Mouse (Mus musculus): Measurements from ENCODE around the gene Tsku. TPM values are rescaled to one million over a fixed set of nuclear protein-coding genes. Genes with fewer than 3 reads are reported as not detected.

Tsku gene
- total RNA-seq, 1 experiment, result 17.8 TPM

DNA sequence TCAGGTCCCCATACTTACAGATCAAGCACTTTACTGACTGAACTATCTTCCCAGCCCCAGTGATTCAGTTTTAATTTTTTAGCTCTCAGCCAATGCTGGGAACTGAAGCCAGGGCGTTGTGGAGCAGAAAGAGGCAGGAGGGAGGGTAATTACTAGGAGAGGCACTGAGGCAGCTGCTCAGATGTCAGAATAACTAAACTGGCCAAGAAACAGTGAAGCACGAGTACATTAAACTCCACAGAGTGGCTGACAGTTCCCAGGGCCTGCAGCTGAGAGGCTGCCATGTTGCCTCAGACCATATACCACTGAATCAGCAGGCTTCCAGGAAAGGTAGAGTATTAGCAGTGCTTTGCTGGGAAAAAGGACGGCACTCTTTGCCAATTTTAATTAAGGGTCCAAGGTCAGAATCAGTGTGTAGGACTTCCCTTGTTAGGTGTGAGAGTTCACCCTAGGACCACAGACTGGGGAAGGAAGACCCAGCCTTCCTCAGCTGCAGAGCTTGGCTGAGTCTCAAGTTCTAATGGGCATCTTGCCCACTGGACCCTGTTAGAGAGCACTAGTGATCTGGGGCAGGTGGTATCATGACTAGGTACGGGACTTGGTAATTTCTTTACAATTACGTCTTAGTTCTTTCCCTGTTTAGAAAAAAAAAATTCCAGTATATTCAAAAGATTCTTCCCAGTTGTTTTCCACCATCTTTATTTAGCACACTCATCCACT is 28.3 kb downstream of the Tsku start:
- no peak overlapping the region for H3K27ac ChIP-seq (ENCODE audit: insufficient read depth, low read depth, low read length, poor library complexity, severe bottlenecking)
- TF ChIP-seq MAFK (IDR thresholded peaks at IDR 0.05; ENCODE audit: insufficient read depth, low read depth, low read length) (no peak), ZNF384 (IDR thresholded peaks at IDR 0.05; ENCODE audit: low read depth, low read length) (no peak)
- no peaks in the 10 kb centered on the region for H3K36me3 ChIP-seq (ENCODE audit: control insufficient read depth, insufficient read depth, low read length, poor library complexity, severe bottlenecking)
- DNase-seq (ENCODE audit: low read depth, low spot score), result no peak
- H3K9ac ChIP-seq (ENCODE audit: insufficient read depth, low read depth, low read length, poor library complexity, severe bottlenecking), result no peak overlapping the region
- H3K4me3 ChIP-seq (ENCODE audit: insufficient read depth in 1 of 2, low read depth in 1 of 2, low read length in 2 of 2, poor library complexity in 1 of 2, severe bottlenecking in 1 of 2), result no peak overlapping the region
- no peaks in the 10 kb centered on the region for H3K9me3 ChIP-seq (ENCODE audit: control insufficient read depth, insufficient read depth, low read depth, low read length)
- in situ Hi-C loops (cut with MboI; ENCODE audit: low sequenced_read_pairs in 2 of 2, unreplicated experiment in 2 of 2), result no loop called here
- no peaks in the 10 kb centered on the region for H3K4me1 ChIP-seq (ENCODE audit: control insufficient read depth in 2 of 2, insufficient read depth in 2 of 2, low read length in 2 of 2, poor library complexity in 1 of 2)

DNA sequence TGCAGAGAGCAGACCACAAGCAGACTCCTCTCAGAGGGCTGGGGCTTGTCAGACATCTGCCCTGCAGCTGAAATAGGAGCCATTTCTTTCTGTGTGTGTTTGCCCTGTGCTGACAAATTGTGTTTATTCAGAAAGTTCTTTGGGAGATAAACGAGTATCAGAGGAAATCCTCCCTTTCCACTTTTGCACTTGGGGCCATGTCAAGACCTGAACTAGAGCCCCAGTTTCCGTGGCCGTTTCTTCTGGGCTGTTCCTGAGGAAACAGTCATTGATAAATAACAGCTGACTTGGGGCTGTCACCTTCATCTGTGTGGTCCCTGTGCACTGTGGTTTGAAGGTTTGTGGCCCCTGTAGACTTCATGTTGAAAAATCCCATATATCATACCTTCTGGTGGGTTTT is 29.2 kb downstream of the Tsku start:
- Histone ChIP-seq H3K9ac (ENCODE audit: insufficient read depth, low read depth, low read length, poor library complexity, severe bottlenecking) (no peak overlapping the region), H3K36me3 (ENCODE audit: control insufficient read depth, insufficient read depth, low read length, poor library complexity, severe bottlenecking) (no peaks in the 10 kb centered on the region), H3K9me3 (ENCODE audit: control insufficient read depth, insufficient read depth, low read depth, low read length) (no peaks in the 10 kb centered on the region), H3K27ac (ENCODE audit: insufficient read depth, low read depth, low read length, poor library complexity, severe bottlenecking) (no peak overlapping the region), H3K4me3 (ENCODE audit: insufficient read depth in 1 of 2, low read depth in 1 of 2, low read length in 2 of 2, poor library complexity in 1 of 2, severe bottlenecking in 1 of 2) (no peak overlapping the region), H3K4me1 (ENCODE audit: control insufficient read depth in 2 of 2, insufficient read depth in 2 of 2, low read length in 2 of 2, poor library complexity in 1 of 2) (no peaks in the 10 kb centered on the region)
- no peak for TF ChIP-seq CHD2 (IDR thresholded peaks at IDR 0.05; ENCODE audit: low read depth, low read length)
- TF ChIP-seq ZC3H11A (IDR thresholded peaks at IDR 0.05; ENCODE audit: borderline replicate concordance, low read depth, low read length), result no peak
- TF ChIP-seq ZNF384 (IDR thresholded peaks at IDR 0.05; ENCODE audit: low read depth, low read length), result no peak
- TF ChIP-seq HCFC1 (IDR thresholded peaks at IDR 0.05; ENCODE audit: borderline replicate concordance, insufficient read depth, low read length), result no peak
- TF ChIP-seq MAFK (IDR thresholded peaks at IDR 0.05; ENCODE audit: insufficient read depth, low read depth, low read length), result no peak
- in situ Hi-C loops (cut with MboI; ENCODE audit: low sequenced_read_pairs in 2 of 2, unreplicated experiment in 2 of 2), result no loop called here
- DNase-seq (ENCODE audit: low read depth, low spot score), result no peak

DNA sequence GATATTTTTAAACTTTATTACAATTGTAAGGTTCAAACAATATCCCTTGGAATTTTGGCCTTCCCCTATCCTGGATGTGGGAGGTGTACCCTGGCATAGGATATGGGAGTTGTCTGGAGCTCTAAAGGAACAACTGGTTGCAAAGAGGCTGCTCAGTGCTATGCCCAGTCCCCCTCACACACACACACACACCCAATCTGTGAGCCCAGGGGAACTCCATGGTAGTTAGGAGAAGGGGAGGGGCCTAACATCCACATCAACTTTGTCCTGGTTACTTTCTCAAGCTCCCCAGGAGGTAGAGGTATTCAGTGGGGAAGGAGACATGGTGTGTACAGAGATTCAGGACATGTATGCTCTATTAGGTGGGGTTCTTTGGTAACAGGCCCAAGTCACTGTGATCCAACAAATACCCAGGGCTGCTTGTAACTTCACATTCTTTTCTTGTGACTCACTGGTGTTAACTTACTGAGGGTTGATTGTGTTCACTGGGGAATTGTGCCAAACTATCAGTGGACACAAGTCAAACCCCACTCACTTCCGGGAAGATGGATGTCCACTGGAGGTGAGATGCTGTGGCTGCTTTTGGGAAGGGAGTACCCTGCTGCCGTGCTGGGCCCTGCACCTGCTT is 30.6 kb downstream of the Tsku start:
- no peaks in the 10 kb centered on the region for H3K9me3 ChIP-seq (ENCODE audit: control insufficient read depth, insufficient read depth, low read depth, low read length)
- TF ChIP-seq ZC3H11A (IDR thresholded peaks at IDR 0.05; ENCODE audit: borderline replicate concordance, low read depth, low read length) (no peak), MAFK (IDR thresholded peaks at IDR 0.05; ENCODE audit: insufficient read depth, low read depth, low read length) (no peak)
- no peak overlapping the region for H3K4me3 ChIP-seq (ENCODE audit: insufficient read depth in 1 of 2, low read depth in 1 of 2, low read length in 2 of 2, poor library complexity in 1 of 2, severe bottlenecking in 1 of 2)
- no peaks in the 10 kb centered on the region for H3K4me1 ChIP-seq (ENCODE audit: control insufficient read depth in 2 of 2, insufficient read depth in 2 of 2, low read length in 2 of 2, poor library complexity in 1 of 2)
- no peak overlapping the region for H3K27ac ChIP-seq (ENCODE audit: insufficient read depth, low read depth, low read length, poor library complexity, severe bottlenecking)
- no peak overlapping the region for H3K9ac ChIP-seq (ENCODE audit: insufficient read depth, low read depth, low read length, poor library complexity, severe bottlenecking)
- DNase-seq (ENCODE audit: low read depth, low spot score), result no peak
- in situ Hi-C loops (cut with MboI; ENCODE audit: low sequenced_read_pairs in 2 of 2, unreplicated experiment in 2 of 2), result no loop called here
- no peaks in the 10 kb centered on the region for H3K36me3 ChIP-seq (ENCODE audit: control insufficient read depth, insufficient read depth, low read length, poor library complexity, severe bottlenecking)

DNA sequence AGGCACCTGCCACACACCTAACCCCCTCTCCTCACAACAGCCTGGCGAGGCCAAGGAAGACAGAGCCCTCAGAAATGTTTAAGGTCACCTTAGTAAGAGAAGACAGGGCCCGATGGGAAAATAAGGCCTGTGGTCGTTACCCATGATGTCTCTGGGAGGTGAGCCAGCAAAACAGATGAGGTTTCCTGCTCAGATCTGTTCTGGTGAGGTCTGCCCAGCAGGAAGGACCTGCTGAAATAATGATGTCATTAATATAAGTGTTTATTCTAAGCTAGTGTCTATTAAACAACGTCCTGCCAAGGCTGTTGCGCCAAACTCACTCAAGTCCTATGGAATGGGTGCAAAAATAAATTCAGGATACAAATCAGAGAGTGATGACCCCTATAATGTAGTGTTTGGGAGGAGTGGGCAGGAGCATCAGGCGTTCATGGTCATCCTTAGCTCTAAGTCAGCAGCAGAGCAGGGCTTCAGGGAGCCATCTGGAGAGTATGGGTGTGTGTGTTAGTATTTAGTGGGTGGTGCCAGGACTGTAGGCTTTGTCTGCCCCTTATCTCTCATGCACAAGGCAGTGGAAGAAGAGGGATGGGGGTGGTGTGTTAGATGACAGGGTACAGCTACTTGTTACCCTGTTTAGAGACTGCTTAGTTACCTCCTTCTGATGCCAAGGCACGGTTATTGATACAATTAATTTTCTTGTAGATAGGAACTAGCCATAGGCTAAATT is 31.3 kb downstream of the Tsku start:
- no peaks in the 10 kb centered on the region for H3K4me1 ChIP-seq (ENCODE audit: control insufficient read depth in 2 of 2, insufficient read depth in 2 of 2, low read length in 2 of 2, poor library complexity in 1 of 2)
- no peak overlapping the region for H3K27ac ChIP-seq (ENCODE audit: insufficient read depth, low read depth, low read length, poor library complexity, severe bottlenecking)
- no peak overlapping the region for H3K4me3 ChIP-seq (ENCODE audit: insufficient read depth in 1 of 2, low read depth in 1 of 2, low read length in 2 of 2, poor library complexity in 1 of 2, severe bottlenecking in 1 of 2)
- no peak for DNase-seq (ENCODE audit: low read depth, low spot score)
- no peak overlapping the region for H3K9ac ChIP-seq (ENCODE audit: insufficient read depth, low read depth, low read length, poor library complexity, severe bottlenecking)
- in situ Hi-C loops (cut with MboI; ENCODE audit: low sequenced_read_pairs in 2 of 2, unreplicated experiment in 2 of 2), result no loop called here
- H3K36me3 ChIP-seq (ENCODE audit: control insufficient read depth, insufficient read depth, low read length, poor library complexity, severe bottlenecking), result no peaks in the 10 kb centered on the region
- TF ChIP-seq MAFK (IDR thresholded peaks at IDR 0.05; ENCODE audit: insufficient read depth, low read depth, low read length), result no peak
- no peak for TF ChIP-seq ZC3H11A (IDR thresholded peaks at IDR 0.05; ENCODE audit: borderline replicate concordance, low read depth, low read length)
- TF ChIP-seq CHD2 (IDR thresholded peaks at IDR 0.05; ENCODE audit: low read depth, low read length), result no peak
- TF ChIP-seq ZNF384 (IDR thresholded peaks at IDR 0.05; ENCODE audit: low read depth, low read length), result no peak
- no peaks in the 10 kb centered on the region for H3K9me3 ChIP-seq (ENCODE audit: control insufficient read depth, insufficient read depth, low read depth, low read length)
